ENCODE assay signal across 9 mouse cellular contexts in genomic region chr2:75883543-75883942, GRCm38 (mm10). TPM values are rescaled to one million over a fixed set of nuclear protein-coding genes. Genes with fewer than 3 reads are reported as not detected.
DNase-seq lines count a peak whose midpoint lies in the region; ATAC-seq and TF ChIP-seq lines count a peak whose summit lies in the region.
"Had no signal": no experiment of that assay in that cellular context is flagged by ENCODE, and none has a peak within 500 bp of the region (broad histone marks: within the 10 kb centered on the region; RNA-seq: fewer than 3 reads in every experiment).

No protein-coding gene starts in this region.

- TF ChIP-seq POLR2A in ES-Bruce4 (IDR thresholded peaks at IDR 0.05; ENCODE audit: insufficient read depth, low read length): no peak

- H3K9ac ChIP-seq in hindbrain, embryonic 16.5 days (ENCODE audit: low read depth, low read length): no peak overlapping the region
- H3K9ac ChIP-seq in ES-Bruce4 (ENCODE audit: low read depth, poor library complexity, severe bottlenecking): no peak overlapping the region
- H3K9ac ChIP-seq: embryonic facial prominence, embryonic 12.5 days had no signal

- TF ChIP-seq CTCF in ES-Bruce4 (IDR thresholded peaks at IDR 0.05; ENCODE audit: low read depth, low read length): peak; percentile 67
- TF ChIP-seq CTCF in layer of hippocampus, adult 2 months (conservative IDR thresholded peaks at IDR 0.05): peak; percentile 99

- H3K27ac ChIP-seq in hindbrain, embryonic 10.5 days: no peak overlapping the region
- no peak overlapping the region for H3K27ac ChIP-seq in hindbrain, embryonic 16.5 days (ENCODE audit: low read depth, low read length)
- no peak overlapping the region for H3K27ac ChIP-seq in ES-Bruce4 (ENCODE audit: insufficient read depth, low read length)
- H3K27ac ChIP-seq in layer of hippocampus, adult 2 months: no peak overlapping the region
- H3K27ac ChIP-seq: embryonic facial prominence, embryonic 12.5 days had no signal

- 68% methylated on average over 1 of the region's 1 CpGs for WGBS in hindbrain, embryonic 10.5 days
- 59% methylated on average over 1 of the region's 1 CpGs for WGBS in hindbrain, embryonic 16.5 days

- H3K36me3 ChIP-seq in hindbrain, embryonic 10.5 days: peaks cover 11% of the 10 kb centered on the region
- H3K36me3 ChIP-seq in hindbrain, embryonic 16.5 days (ENCODE audit: control insufficient read depth, insufficient read depth, low read length): peaks cover 6% of the 10 kb centered on the region
- peaks cover 3% of the 10 kb centered on the region; the same call in 1 of the 2 replicates for H3K36me3 ChIP-seq in ES-Bruce4 (ENCODE audit: control insufficient read depth, insufficient read depth, low read length, poor library complexity, severe bottlenecking)

- H3K4me3 ChIP-seq in hindbrain, embryonic 10.5 days: no peak overlapping the region
- no peak overlapping the region for H3K4me3 ChIP-seq in hindbrain, embryonic 16.5 days (ENCODE audit: low read length)
- H3K4me3 ChIP-seq in ES-Bruce4 (ENCODE audit: low read depth, low read length): no peak overlapping the region
- no peak overlapping the region for H3K4me3 ChIP-seq in layer of hippocampus, adult 2 months
- H3K4me3 ChIP-seq: embryonic facial prominence, embryonic 12.5 days had no signal

- no peaks in the 10 kb centered on the region for H3K9me3 ChIP-seq in hindbrain, embryonic 10.5 days
- no peaks in the 10 kb centered on the region for H3K9me3 ChIP-seq in hindbrain, embryonic 16.5 days (ENCODE audit: control insufficient read depth, low read length)
- 0 out of 2 replicates have a peak, but pooled peaks cover 2% of the 10 kb centered on the region for H3K9me3 ChIP-seq in ES-Bruce4 (replicated peaks; ENCODE audit: control insufficient read depth, insufficient read depth, low read length, poor library complexity, severe bottlenecking)
- H3K9me3 ChIP-seq: embryonic facial prominence, embryonic 12.5 days had no signal

- ATAC-seq in hindbrain, embryonic 16.5 days: no peak
- ATAC-seq in megakaryocyte, adult 5-6 weeks (ENCODE audit: poor library complexity, severe bottlenecking): peak; percentile 73

- no peaks in the 10 kb centered on the region for H3K27me3 ChIP-seq in hindbrain, embryonic 10.5 days (ENCODE audit: insufficient read depth, poor library complexity, severe bottlenecking)
- no peaks in the 10 kb centered on the region for H3K27me3 ChIP-seq in hindbrain, embryonic 16.5 days (replicated peaks; ENCODE audit: control insufficient read depth, insufficient read depth, low read length)
- H3K27me3 ChIP-seq in ES-Bruce4 (ENCODE audit: control insufficient read depth, insufficient read depth, low read length, poor library complexity, severe bottlenecking): no peaks in the 10 kb centered on the region
- H3K27me3 ChIP-seq: embryonic facial prominence, embryonic 12.5 days had no signal

- no peak for TF ChIP-seq EP300 in ES-Bruce4 (IDR thresholded peaks at IDR 0.05; ENCODE audit: insufficient read depth, low read depth, low read length)

- H3K4me1 ChIP-seq in hindbrain, embryonic 10.5 days (replicated peaks): no peaks in the 10 kb centered on the region
- H3K4me1 ChIP-seq in hindbrain, embryonic 16.5 days (ENCODE audit: control insufficient read depth, insufficient read depth, low read depth, low read length): no peaks in the 10 kb centered on the region
- no peaks in the 10 kb centered on the region for H3K4me1 ChIP-seq in ES-Bruce4 (ENCODE audit: control insufficient read depth, insufficient read depth, low read length)
- H3K4me1 ChIP-seq: embryonic facial prominence, embryonic 12.5 days had no signal

- DNase-seq in hindbrain, embryonic 10.5 days (ENCODE audit: low spot score): peak; percentile 44
- peak; percentile 67 for DNase-seq in c-Kit-positive CD71-negative TER-119-negative erythroid progenitor cells, embryonic 14.5 days (ENCODE audit: low read depth)
- peak; percentile 72 for DNase-seq in forelimb bud, embryonic 11.5 days (ENCODE audit: low read depth, low spot score)
- DNase-seq in layer of hippocampus, adult 2 months (ENCODE audit: low spot score in 2 of 2): peak; percentile 35 to 78
- DNase-seq in spleen, postnatal 36 days (ENCODE audit: low spot score in 2 of 2): peak; percentile 31 to 39

- H3K4me2 ChIP-seq in hindbrain, embryonic 16.5 days (ENCODE audit: low read length): no peak overlapping the region
- H3K4me2 ChIP-seq: embryonic facial prominence, embryonic 12.5 days had no signal

RNA-seq across cellular contexts. Expression of gene Agps, which starts 51.6 kb away (rescaled TPM):
- 38.1 and 50.1 TPM in 2 replicates for polyA plus RNA-seq in hindbrain, embryonic 10.5 days (2016; fragmentation: Nextera tagmentation; extraction: Ambion mirVana)
- 21.6 and 27.6 TPM in 2 replicates for polyA plus RNA-seq in hindbrain, embryonic 16.5 days (2015; fragmentation: Nextera tagmentation; extraction: Ambion mirVana)
- 99.7 and 130 TPM in 2 replicates for polyA plus RNA-seq in ES-Bruce4 (2011; ENCODE audit: insufficient read depth, insufficient read length, low read depth, missing spikeins)
- total RNA-seq in layer of hippocampus, adult 2 months (2021): 10 to 100 TPM; 37.0 to 40.2 TPM
- 82.9 and 92.0 TPM in 2 replicates for total RNA-seq in megakaryocyte, adult 5-6 weeks (2015)
- total RNA-seq in megakaryocyte, adult 5-6 weeks (2017): 81.7 and 82.2 TPM in 2 replicates

RNA-seq across cellular contexts. Expression of gene Ttc30b, which starts 54.8 kb away (rescaled TPM):
- 6.4 and 10.0 TPM in 2 replicates for polyA plus RNA-seq in hindbrain, embryonic 10.5 days (2016; fragmentation: Nextera tagmentation; extraction: Ambion mirVana)
- 23.0 and 23.3 TPM in 2 replicates for polyA plus RNA-seq in hindbrain, embryonic 16.5 days (2015; fragmentation: Nextera tagmentation; extraction: Ambion mirVana)
- 0.87 and 1.2 TPM in 2 replicates for polyA plus RNA-seq in ES-Bruce4 (2011; ENCODE audit: insufficient read depth, insufficient read length, low read depth, missing spikeins)
- total RNA-seq in layer of hippocampus, adult 2 months (2021): 10 to 100 TPM; 13.6 to 15.7 TPM
- total RNA-seq in megakaryocyte, adult 5-6 weeks (2015): 1.8 TPM in 2 replicates
- total RNA-seq in megakaryocyte, adult 5-6 weeks (2017): 2.1 and 2.3 TPM in 2 replicates
